Mouse (Mus musculus) embryonic fibroblast, embryonic 13.5 days (primary cell): Measurements from ENCODE around the gene Spag9.

Experiments used
- CTCF ChIP-seq: IDR thresholded peaks from 2 replicates; pipeline ENCODE4 v1.5.1; 2011; ENCODE audit warnings: mild to moderate bottlenecking, control low read depth, low read length, moderate library complexity, borderline replicate concordance; ENCODE audit not compliant: insufficient read depth
- POLR2A ChIP-seq: IDR thresholded peaks from 2 replicates; pipeline ENCODE4 v1.6.1; 2011; ENCODE audit warnings: low read depth, mild to moderate bottlenecking, control low read depth, low read length, moderate library complexity

GRCm38 (mm10) chr11:94032971-94033370 lies 37.1 kb downstream of the Spag9 start:
- no peak for TF ChIP-seq CTCF
- no peak for TF ChIP-seq POLR2A
